Mouse (Mus musculus): Measurements from ENCODE around the gene Ppp4r3a.

GRCm38 (mm10) chr12:100993146-100993545, 90.4 kb downstream of the Ppp4r3a start:
- TF ChIP-seq POLR2A (IDR thresholded peaks at IDR 0.05; ENCODE audit: extremely low read depth, insufficient read depth, low read length) (no peak), CTCF (IDR thresholded peaks at IDR 0.05; ENCODE audit: extremely low read depth, insufficient read depth, low read length) (no peak)
